Mouse (Mus musculus): ENCODE measurements around the gene Arhgap29. TPM values are rescaled to one million over a fixed set of nuclear protein-coding genes. Genes with fewer than 3 reads are reported as not detected.

Gene Arhgap29
- total RNA-seq, 2 experiments from 2014 or later = 15.9 to 18.4 TPM

- no peak for DNase-seq (ENCODE audit: extremely low spot score in 1 of 2, low spot score in 1 of 2)
Observed at GRCm38 (mm10) chr3:121940094-121940889, 12.0 kb upstream of the Arhgap29 start.

GRCm38 (mm10) chr3:121941204-121941745, 11.1 kb upstream of the Arhgap29 start:
- DNase-seq (ENCODE audit: extremely low spot score in 1 of 2, low spot score in 1 of 2) = no peak

- no peak for DNase-seq (ENCODE audit: extremely low spot score in 1 of 2, low spot score in 1 of 2)
Observed at GRCm38 (mm10) chr3:121945957-121946356, 6.4 kb upstream of the Arhgap29 start.

- no peak for DNase-seq (ENCODE audit: extremely low spot score in 1 of 2, low spot score in 1 of 2)
Observed at GRCm38 (mm10) chr3:121946765-121947164, 5.6 kb upstream of the Arhgap29 start.

- no peak for DNase-seq (ENCODE audit: extremely low spot score in 1 of 2, low spot score in 1 of 2)
Observed at GRCm38 (mm10) chr3:121950139-121950538, 2.2 kb upstream of the Arhgap29 start.

GRCm38 (mm10) chr3:121951116-121951515, 1.2 kb upstream of the Arhgap29 start:
- no peak for DNase-seq (ENCODE audit: extremely low spot score in 1 of 2, low spot score in 1 of 2)

GRCm38 (mm10) chr3:121953049-121953432, 700 bp downstream of the Arhgap29 start:
- peak; percentile 54 to 55 for DNase-seq (ENCODE audit: extremely low spot score in 1 of 2, low spot score in 1 of 2)

- no peak for DNase-seq (ENCODE audit: extremely low spot score in 1 of 2, low spot score in 1 of 2)
Observed at GRCm38 (mm10) chr3:121953433-121954161, 1.3 kb downstream of the Arhgap29 start.

GRCm38 (mm10) chr3:121954421-121954820, 2.1 kb downstream of the Arhgap29 start:
- DNase-seq (ENCODE audit: extremely low spot score in 1 of 2, low spot score in 1 of 2) = no peak

- DNase-seq (ENCODE audit: extremely low spot score in 1 of 2, low spot score in 1 of 2) = no peak
Observed at GRCm38 (mm10) chr3:121955527-121955926, 3.2 kb downstream of the Arhgap29 start.

GRCm38 (mm10) chr3:121956789-121957188, 4.4 kb downstream of the Arhgap29 start:
- no peak for DNase-seq (ENCODE audit: extremely low spot score in 1 of 2, low spot score in 1 of 2)

GRCm38 (mm10) chr3:121957606-121958344, 5.4 kb downstream of the Arhgap29 start:
- no peak for DNase-seq (ENCODE audit: extremely low spot score in 1 of 2, low spot score in 1 of 2)

GRCm38 (mm10) chr3:121964173-121964572, 11.8 kb downstream of the Arhgap29 start:
- no peak for DNase-seq (ENCODE audit: extremely low spot score in 1 of 2, low spot score in 1 of 2)

GRCm38 (mm10) chr3:121967681-121968476, 15.5 kb downstream of the Arhgap29 start:
- DNase-seq (ENCODE audit: extremely low spot score in 1 of 2, low spot score in 1 of 2) = peak; percentile 57

- no peak for DNase-seq (ENCODE audit: extremely low spot score in 1 of 2, low spot score in 1 of 2)
Observed at GRCm38 (mm10) chr3:121968621-121969020, 16.3 kb downstream of the Arhgap29 start.

GRCm38 (mm10) chr3:121969451-121969850, 17.1 kb downstream of the Arhgap29 start:
- no peak for DNase-seq (ENCODE audit: extremely low spot score in 1 of 2, low spot score in 1 of 2)

GRCm38 (mm10) chr3:121973761-121974160, 21.4 kb downstream of the Arhgap29 start:
- peak in 1 of 2 experiments; percentile 24 for DNase-seq (ENCODE audit: extremely low spot score in 1 of 2, low spot score in 1 of 2)

- no peak for DNase-seq (ENCODE audit: extremely low spot score in 1 of 2, low spot score in 1 of 2)
Observed at GRCm38 (mm10) chr3:121975381-121975780, 23.0 kb downstream of the Arhgap29 start.

GRCm38 (mm10) chr3:121981306-121981705, 29.0 kb downstream of the Arhgap29 start:
- DNase-seq (ENCODE audit: extremely low spot score in 1 of 2, low spot score in 1 of 2) = no peak

- no peak for DNase-seq (ENCODE audit: extremely low spot score in 1 of 2, low spot score in 1 of 2)
Observed at GRCm38 (mm10) chr3:121982450-121982849, 30.1 kb downstream of the Arhgap29 start.

All from layer of hippocampus, postnatal 25 days (tissue).